Mouse (Mus musculus): ENCODE data around the gene Tmod1. TPM values are rescaled to one million over a fixed set of nuclear protein-coding genes. Genes with fewer than 3 reads are reported as not detected.

The Tmod1 gene
- total RNA-seq (2021), result 10 to 100 TPM; 45.8 to 48.9 TPM
- long read RNA-seq, experiment 1, transcript Tmod1-201 (10 exons, 3,158 nt), result major isoform, 49 of 71 reads
- long read RNA-seq, experiment 1, partial matches to known transcripts, result 10 of 71 reads
- long read RNA-seq, experiment 1, other reads (novel, unspliced or antisense), result 12 of 71 reads
- long read RNA-seq, experiment 2, transcript Tmod1-201 (10 exons, 3,158 nt), result major isoform, 45 of 65 reads
- long read RNA-seq, experiment 2, partial matches to known transcripts, result 9 of 65 reads
- long read RNA-seq, experiment 2, other reads (novel, unspliced or antisense), result 11 of 65 reads

DNA sequence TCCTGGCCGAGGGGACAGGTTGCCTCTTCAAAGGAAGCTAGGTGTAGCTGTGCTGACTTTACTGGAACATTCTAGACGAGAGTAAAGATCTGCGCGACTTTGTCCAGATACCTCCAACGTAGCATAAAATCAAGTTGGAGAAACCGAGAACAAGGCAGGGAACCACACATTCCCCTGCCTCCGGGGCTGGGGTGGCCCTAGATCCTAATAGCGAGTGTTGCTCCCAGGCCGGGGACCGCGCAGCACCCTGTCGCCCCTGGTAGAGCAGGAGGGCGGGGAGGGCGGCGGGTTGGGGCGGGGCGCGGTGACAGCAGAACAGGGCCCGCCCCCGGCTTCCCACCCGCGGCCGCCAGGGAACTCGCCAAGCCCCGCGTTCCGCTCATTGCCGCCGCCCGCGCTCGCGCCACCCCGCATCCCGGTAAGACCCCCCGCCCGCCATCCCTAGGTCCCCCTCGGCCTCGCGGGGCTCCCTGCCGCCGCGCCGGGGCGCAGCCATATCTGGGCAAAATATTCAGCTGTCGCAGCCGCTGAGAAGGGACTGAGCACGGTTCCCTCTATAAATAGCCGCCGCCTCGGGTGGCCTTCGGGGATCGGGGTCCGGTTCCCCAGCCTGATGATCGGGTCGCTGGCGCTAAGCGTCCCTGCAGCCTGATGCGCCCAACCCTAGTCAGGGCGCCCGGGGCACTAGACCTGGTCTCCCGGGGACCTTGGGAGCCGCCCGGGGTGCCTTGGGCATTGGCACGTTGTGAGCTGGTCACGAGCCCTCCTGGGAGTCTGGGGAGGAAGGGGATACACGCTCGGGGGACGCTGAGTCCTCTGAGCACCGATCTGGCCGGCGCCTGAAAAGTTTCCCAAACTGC is at the start of gene Tmod1:
Gene Tmod1, plus strand, starts transcription at position 44 of the 860 bp plus-strand sequence.
- DNase-seq (ENCODE audit: low spot score in 2 of 2), result peak; percentile 66 to 83

DNA sequence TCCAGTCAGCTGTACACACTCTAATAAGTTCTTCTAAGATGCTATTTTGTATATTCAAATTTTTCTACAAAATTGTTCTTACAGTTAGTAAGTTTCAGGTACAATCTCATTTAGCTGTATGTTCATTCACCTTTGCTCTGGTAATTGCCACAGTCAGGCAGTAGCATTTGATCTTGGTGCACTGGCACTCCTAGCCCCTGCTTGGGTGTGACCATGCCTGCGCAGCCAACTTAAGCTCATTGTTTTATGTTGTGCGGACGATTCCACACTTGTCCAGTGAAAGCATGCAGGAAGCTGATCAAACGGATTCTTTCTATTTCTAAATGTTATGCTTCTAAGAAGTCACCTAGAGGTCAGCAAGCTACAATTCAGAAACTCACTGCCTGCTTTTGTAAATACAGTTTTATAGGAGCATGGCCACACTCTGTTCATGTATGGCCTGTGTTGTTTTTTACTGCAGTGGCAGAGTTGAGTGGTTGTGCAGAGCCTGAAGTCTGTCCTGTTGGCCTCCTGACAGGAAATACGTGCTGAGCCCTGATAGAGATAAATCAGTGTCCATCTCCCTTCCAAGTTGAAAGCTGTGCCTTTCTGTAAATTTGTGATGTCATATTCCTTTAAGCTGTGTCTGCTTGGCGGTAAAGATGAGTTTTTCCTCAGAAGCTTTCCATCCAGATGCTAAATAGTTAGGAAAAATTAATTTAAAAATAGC is 48.2 kb upstream of the Tmod1 start:
- no peak for DNase-seq (ENCODE audit: low spot score in 2 of 2)

DNA sequence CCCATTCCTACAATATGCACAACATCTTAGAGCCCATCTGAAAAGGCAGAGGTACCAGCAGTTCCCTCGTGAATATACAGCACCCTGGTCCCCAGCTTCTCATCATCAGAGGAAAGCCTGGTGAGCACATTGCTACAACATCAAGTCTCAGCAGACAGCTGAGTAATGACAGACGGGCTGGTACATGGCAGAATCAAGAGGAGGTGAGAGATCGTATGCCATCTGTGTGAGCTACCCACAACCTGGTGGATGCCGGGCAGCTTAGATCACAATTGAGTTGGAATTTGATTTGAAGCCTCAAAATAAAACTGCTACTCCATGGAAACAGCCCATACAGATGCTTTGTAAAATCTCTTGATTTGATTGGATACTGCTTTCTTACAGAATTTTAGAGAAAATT is 40.2 kb upstream of the Tmod1 start:
- DNase-seq (ENCODE audit: low spot score in 2 of 2), result no peak

DNA sequence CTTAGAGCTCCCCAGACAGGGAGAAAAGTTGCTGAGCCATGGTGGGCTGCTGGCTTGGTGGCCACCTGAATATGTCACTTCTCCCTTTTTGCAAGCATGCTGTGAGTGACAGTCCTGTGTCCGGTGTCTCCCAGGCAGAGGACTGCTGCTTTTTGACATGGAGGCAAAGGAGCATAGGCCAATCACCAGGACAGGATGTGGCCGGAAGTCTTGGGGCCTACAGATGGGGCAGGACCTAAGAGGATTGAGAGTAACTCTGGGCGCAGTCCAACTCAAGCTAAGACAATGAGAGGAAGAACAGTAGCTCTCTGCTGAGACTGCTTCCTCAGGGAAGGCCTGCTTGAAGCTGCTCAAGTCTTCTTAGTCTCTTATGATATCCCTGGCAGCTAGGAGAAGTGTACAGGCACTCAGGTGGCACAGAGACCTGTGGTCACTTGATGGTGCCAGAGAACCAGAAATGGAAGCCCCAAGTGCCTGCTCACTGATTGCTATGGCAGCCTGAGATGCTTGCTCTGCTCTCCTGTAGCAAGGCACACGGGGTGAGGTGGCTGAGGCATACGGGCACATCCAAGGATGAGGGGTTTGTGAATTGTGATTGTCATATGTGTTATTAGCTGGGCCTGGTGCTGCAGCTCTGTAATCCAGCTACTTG is 30.5 kb upstream of the Tmod1 start:
- no peak for DNase-seq (ENCODE audit: low spot score in 2 of 2)

DNA sequence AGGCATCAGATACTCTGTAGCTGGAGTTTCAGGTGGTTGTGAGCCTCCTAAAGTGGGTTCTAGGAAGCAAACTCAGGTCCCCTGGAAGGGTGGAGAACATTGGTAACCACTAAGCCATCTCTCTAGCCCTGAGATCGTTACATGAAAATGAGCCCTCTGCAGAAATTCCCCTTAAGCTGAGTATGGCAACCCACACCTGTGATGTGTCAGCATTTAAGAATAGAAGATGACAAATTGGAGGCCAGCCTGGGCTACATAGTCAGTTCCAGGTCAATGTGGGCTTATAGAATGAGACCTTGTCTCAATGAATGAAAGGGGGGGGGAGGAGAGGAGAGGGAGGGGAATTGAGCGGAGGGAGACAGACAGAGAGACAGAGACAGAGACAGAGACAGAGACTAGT is 27.0 kb upstream of the Tmod1 start:
- no peak for DNase-seq (ENCODE audit: low spot score in 2 of 2)

DNA sequence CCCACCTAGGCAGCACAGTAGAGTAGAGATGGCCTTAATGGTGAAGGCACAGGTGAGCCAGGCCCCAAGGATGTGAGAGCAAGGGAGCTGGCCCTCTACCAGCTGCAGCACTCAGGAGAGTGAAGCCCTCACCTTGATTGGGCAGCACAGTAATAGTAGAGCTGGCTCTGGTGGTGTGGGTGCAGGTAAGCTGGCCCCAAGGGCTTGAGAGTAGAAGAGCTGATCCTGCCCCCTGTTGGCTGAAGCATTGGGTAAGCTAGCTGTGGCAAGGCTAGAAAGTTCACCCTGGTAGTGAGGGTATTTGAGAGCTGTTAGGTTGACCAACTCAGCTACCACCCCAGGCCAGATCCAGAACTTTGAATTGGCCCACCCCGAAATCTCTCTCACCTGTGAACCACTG is 23.1 kb upstream of the Tmod1 start:
- DNase-seq (ENCODE audit: low spot score in 2 of 2), result no peak

DNA sequence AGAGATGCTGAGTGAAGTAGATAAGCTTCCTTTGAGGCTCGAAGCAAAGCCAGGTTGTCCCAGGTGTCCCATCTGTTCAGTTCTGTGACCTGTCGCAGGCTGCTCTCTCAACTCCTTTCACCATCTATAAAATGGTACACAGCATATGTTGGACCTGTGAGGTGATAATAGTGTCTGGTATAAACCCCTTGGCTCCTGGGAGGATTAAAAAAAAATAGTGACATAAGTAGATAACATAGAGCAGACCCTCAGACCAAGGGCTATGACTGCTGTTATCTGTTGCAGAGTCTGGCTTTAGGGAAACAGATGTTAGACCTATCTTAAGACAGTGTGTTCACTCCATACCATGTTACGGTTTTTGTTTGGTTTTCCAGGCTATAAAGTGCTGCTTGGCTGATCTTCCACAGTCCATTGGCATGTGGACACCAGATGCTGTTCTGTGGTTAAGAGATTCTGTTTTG is 15.7 kb upstream of the Tmod1 start:
- no peak for DNase-seq (ENCODE audit: low spot score in 2 of 2)

DNA sequence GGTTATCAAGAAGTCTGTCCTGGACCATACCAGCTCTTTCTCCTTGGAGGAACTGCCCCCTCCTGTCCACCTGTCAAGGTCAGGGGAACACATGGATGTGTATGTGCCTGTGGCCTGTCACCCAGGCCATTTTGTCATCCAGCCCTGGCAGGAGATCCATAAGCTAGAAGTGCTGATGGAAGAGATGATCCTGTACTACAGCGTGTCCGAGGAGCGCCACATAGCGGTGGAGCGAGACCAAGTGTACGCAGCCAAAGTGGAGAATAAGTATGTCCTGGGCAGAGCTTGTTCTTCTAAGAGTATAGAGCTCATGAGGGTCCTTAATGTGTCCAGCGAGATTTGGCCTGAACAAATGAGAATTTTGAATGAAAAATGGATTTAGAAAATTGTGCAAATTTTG is 12.8 kb upstream of the Tmod1 start:
- peak; percentile 39 to 40 for DNase-seq (ENCODE audit: low spot score in 2 of 2)

DNA sequence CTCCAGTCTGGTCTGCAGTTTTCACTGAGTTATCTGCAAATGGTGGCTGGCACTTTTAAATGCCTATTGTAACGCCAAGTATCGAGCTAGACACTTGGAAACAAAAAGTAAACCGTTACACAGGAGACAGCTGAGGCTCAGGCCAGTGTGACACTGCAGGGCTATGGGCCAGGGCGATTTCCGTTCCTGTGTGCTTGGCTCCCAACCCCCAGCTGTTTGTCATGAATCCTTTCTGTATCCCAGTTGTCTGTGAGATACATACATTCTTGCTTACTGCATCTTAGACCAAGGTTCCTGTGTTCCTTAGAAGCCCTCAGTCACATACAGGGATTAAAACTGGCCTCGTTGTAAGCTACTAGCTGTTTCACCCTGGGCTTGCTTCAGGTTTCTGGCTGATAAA is 10.5 kb upstream of the Tmod1 start:
- DNase-seq (ENCODE audit: low spot score in 2 of 2), result no peak

DNA sequence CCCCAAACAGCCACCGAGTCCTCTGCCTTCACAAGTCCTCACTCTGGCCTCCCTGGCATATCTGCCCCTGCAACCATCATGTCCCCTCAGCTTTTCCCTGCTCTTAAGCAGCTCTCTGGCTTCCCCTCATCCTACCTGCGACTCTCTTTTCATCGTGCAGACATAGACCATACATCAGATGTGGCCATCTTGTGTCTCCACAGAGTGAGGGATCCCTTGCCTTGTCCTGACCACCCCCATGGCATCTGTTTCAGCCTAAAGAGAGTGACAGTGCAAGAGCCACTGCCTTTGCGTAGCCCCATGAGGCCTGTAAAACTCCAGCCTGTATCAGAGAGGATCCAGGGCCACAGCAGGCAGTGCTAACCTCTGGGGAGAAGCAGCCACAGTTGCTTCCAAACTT is 10.0 kb upstream of the Tmod1 start:
- no peak for DNase-seq (ENCODE audit: low spot score in 2 of 2)

DNA sequence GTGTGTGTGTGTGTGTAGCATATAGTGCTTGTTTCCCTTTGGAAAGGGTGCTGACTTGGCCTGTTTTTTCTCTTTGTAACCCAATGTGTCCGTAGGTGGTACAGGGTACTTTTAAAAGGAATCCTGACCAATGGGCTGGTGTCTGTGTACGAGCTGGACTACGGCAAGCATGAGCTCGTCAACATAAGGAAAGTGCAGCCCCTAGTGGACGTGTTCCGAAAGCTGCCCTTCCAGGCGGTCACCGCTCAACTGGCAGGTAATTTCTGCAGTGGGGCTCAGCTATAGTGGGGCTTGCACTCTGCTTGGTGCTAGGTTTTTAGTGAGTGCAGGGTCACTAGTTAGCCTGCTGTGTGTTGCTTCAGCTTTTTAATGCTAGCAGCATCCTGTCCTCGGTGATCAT is 9.2 kb upstream of the Tmod1 start:
- peak in 1 of 2 experiments; percentile 25 for DNase-seq (ENCODE audit: low spot score in 2 of 2)

DNA sequence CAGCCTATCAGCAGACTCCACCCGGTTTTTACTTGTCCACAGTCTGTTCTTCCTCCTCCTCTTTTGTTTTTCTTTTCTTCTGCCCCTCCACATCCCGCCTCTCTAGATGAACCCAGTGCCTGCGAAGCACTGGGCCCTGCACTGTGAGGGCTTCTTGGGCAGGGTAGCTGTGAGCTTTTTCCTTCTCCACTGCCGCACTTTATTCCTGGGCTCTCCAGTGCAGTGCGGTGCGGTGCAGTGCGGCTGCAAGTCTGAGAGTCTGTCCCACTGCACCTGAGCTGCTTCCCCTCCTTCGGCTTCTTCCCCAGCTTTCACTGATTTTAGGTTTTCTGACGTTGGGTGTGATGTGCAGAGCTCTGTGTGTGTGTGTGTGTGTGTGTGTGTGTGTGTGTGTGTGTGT is 6.3 kb upstream of the Tmod1 start:
- no peak for DNase-seq (ENCODE audit: low spot score in 2 of 2)

DNA sequence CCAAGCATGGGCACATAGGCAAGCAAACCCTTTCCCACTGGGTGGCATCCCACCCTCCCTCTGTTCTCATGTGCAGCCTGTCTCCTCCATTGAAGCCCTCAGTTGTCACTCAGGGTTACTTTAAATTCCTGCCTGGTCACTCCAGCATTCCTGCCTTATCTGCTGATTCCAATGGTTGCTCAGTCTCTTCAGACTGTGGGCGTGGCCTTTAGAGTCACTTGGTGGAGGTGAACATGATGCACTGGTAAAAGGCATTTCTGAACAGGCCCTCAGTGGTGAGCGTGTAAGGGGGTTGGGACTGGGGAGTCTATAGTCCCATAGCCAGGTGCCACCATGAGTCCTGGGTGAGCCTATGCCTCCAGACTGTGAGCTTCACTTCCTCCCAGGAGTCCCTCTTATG is 5.5 kb upstream of the Tmod1 start:
- DNase-seq (ENCODE audit: low spot score in 2 of 2), result no peak

DNA sequence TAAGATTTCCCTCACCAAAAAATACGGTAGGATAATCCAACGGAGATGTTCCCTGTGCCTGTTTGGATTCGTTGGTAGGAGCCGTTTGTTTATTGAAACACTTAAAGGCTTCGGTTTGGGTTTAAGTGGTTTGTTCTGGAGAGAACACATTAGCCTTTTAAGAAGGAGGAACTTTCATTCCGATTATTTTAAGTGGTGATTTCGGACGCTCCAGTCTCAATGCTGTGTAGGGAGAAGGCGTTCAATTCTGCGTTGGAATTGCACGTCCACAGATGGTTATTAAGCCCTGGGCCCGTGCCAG is 194 bp upstream of the Tmod1 start:
- DNase-seq (ENCODE audit: low spot score in 2 of 2), result no peak

DNA sequence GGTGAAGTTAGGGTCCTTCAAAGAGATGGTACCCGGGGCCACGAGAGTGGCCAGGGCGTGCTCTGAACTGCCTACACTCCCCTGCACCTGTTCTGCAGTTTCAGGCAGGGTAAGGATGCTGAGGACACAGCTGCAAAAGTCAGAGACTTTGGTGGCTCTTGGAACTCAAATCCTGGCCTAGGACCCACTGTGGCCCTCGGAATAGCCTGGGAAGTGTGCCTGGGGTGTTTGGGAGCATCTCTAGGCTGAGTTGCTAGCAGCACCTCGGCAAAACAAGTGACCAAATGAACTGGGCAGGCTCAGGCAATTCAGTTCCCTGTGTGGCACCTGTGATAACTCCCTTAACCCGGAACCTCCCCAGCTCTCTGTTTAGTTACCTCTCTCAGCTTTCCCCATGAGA is 1.2 kb downstream of the Tmod1 start:
- no peak for DNase-seq (ENCODE audit: low spot score in 2 of 2)

DNA sequence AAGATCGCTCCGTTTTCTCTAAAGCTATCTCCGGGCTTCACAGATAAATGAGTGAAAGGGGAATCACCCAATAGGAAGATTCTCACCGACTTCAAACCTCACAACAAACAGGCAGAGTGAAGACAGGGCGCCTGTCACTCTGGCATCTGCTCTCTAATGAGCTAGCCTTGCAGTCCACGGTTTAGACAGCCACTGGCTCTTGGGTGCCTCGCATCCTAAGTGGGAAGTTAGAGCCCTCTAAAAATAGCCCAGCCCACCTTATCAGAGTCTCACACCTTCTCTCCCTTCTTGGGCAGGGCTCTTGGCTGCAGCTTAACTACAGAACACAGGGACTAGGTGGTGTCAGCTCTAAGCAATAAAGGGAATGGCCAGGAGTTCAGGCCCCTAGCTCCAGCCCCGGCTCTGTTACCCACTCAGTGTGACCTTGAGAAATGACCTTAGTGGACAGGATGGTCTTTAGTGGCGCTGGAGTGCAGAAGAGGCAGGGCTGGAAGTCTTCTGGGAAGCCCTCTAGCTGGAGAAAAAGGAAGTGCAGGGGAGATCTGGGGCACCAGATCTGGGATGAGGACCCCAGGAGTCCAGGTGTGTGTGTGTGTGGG is 2.0 kb downstream of the Tmod1 start:
- peak in 1 of 2 experiments; percentile 57 for DNase-seq (ENCODE audit: low spot score in 2 of 2)

DNA sequence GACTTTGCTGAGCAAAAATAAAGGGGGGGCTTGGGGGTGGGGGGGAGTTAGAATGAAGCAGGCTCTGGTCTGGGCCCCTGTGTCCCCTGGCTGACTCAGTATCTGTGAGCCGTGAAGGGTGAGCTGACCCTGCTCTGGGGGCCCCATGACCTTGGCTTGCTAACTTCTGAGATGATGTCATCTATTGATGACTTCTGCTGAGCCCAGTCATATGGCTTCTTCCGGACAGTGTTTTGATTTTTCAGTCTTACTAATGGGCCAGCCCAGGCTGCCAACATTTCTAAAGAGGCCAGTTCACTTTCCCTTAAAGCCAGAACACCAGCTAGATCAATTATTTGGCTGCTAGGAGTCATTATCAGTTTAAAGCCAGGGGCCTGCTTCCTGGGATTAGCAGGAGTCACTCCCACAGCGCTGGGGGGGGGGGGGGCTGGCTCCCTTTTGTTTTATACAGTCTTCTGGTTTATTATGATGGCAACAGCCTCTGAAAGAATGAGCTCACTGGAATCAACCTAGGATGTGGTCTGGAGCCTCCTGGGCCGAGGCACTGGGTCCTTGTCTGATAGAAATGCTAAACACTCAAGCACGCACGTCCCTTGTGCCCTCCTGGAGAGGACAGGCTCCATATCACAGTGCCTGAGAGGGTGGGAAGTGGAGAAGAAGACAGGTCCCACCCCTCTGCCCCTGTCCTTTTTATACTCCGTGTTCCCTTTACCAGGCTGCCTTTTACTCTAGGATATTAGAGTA is 3.2 kb downstream of the Tmod1 start:
- DNase-seq (ENCODE audit: low spot score in 2 of 2), result no peak

DNA sequence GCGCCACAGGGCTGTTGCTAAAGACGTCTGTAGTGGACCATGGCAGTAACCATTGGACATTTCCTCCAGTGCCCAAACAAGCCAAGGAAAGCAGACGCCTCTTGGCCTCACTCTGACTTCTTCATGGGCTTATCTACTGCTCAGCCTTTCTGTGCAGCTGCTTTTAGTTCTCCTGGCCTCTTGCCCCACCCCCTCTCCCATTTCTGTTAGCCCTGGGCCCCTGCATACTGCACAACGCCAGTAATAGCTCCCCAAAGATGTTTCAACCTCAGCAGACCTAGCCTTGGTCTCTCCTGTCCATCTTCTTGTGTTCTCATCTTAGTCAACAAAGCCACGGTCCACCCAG is 3.7 kb downstream of the Tmod1 start:
- no peak for DNase-seq (ENCODE audit: low spot score in 2 of 2)

DNA sequence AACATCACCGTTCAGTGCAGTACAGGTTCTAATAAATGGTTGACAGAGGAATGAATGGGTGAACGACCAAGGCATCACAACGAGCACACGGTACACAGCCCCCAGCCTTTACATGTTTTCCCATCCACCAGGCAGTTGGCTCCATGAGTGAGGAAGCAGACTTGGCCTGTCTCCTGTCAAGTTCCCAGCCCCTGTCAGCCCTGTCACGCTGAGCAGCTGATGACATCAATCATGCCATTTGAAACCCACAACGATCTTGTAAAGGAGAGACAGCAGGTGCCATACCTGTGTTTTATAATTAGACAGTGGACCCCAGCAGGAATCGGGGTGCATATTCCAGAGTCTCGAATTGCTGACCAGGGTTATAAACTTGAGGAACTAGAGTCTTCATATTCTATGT is 4.6 kb downstream of the Tmod1 start:
- DNase-seq (ENCODE audit: low spot score in 2 of 2), result no peak

DNA sequence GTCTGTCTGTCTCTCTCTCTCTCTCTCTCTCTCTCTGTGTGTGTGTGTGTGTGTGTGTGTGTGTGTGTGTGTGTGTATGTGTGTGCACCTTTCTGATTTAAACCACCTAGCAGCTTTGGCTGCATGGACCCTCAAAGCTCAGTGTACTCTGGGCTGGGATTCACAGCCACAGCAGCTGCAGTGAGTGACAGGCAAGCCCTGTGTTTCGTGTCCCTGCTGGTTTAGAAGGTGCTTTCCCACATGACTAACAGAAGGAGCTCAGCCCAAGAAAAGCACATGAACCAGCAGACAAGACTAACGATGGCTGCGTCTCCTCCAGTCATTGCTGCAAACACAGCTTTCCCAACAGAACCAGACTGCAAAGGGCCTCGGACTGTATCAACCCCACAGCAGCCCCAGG is 9.2 kb downstream of the Tmod1 start:
- DNase-seq (ENCODE audit: low spot score in 2 of 2), result no peak

DNA sequence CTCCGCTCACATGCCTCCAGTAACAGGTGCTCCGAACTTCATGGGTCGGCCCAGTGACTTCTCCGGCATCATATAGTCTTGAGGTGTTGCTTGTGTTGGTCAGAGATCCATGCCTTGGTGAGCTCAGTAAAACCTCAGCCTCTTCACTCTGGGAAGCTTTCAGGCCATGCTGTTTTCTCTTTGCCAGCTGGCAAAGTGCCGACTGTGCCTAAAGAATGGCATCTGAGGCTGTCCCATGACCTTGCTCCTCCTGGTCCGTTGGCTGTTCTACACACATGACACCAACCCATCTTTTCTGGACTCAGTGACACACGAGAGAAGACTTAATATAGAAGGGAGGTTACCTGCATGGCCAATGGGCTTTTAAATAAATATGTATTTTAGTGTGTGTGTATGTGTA is 9.7 kb downstream of the Tmod1 start:
- DNase-seq (ENCODE audit: low spot score in 2 of 2), result no peak
